Mouse (Mus musculus): ENCODE data around the gene Stx6.

DNA sequence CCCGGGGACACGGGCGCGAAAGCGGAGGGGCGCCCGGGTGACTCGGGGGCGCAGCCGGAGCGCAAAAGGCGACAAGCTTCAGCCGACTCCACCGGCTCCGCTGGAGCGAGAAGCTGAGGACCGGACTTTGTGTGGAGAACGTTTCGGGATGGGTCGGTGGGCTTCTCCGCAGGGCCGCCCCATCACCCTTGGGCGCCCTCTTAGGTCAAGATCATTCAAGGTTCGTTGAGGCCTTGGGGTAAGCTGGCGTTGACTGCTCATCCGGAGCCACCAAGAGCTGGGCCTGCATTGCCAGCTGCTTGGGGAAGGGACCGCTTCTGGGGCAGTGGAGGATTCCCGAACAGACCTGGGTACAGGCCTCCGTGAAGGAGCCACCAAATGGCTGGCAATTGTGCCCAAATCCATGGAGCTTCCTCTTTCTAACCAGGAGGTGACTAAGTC is 86.3 kb downstream of the Stx6 start:
- TF ChIP-seq CTCF (IDR thresholded peaks at IDR 0.05) (no peak), POLR2A (IDR thresholded peaks at IDR 0.05; ENCODE audit: insufficient read depth, low read depth, low read length) (no peak), EP300 (IDR thresholded peaks at IDR 0.05; ENCODE audit: insufficient read depth, low read depth, low read length) (no peak)

Measured in heart, adult 2 months (tissue).